Mouse (Mus musculus) heart, postnatal 4 days (tissue): ENCODE measurements at regions not wholly inside any gene's neighbourhood (a gene's known extent, or its start where the extent isn't known, plus 50 kb on each side); places are given as distances from the start of the nearest gene placed in this dataset.

Experiments
- DNase-seq: peaks from one replicate; pipeline ENCODE4 v3.0.0; 2021

- no peak for DNase-seq
Observed at GRCm38 (mm10) chr14:114808621-114809020, 283.4 kb upstream of the Gpc5 start.

DNA sequence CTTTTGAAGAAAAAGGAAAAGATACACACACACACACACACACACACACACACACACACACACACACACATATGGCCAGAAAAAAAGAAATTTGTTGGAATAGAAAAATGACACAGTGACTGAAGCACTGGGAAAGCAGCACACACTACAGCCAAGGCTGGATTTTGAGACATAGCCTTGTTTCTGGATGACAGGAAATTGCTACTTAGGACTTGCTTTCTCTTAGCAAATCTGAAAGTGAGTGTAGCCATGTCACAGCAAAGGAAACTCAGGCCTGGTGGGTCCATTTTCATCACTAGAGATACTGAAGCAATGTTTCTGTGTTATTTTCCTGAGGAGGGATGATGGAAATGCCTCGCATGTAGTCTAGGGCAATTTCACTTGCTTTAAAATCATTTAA, 271.3 kb upstream of the Gpc5 start:
- DNase-seq: no peak

DNA sequence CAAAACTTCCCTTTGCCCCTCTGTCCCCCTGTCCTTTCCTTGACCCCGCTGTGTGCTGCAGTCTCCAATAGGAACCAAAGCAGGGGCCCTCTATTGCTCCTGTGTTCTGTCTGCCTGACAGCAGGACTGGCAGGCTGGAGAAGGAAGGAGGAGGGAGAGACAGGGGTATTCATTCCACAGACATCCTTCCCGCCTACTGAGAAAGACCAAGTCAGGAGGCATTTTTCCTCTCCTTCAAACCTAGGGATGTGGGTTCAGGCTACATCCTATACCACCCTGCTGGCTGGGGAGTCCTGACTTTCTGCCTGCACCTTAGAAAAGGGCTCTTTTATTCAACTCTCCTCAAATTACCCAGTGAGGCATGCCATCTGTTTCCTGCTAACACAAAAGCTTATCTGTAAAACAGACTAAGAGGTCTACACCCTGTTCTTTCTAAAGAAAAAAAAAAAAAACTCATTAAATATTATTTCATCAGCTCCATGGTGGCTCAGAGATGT, 270.9 kb upstream of the Gpc5 start:
- no peak for DNase-seq

DNA sequence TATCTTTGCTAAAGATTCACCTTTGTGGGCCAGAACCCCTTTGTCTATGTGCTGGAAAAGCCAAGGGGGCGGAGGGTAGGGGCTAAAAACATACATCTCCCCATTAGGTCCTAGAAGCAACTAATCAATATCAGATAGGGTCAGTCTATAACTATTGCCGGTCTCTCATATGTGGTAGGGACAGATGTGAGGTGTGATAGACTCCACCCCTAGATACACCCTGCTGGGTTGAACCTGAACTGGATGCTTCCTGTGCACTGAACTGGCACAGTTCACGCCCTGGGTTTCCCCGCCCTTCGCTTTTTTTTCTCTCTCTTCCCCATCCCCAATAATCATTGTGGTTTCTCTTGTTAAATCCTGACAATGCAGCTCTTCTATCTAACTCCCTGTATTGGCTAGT, 270.3 kb upstream of the Gpc5 start:
- DNase-seq: no peak

GRCm38 (mm10) chr14:114826662-114827321, 265.2 kb upstream of the Gpc5 start:
- no peak for DNase-seq

GRCm38 (mm10) chr14:114829310-114829709, 262.7 kb upstream of the Gpc5 start:
- no peak for DNase-seq

DNA sequence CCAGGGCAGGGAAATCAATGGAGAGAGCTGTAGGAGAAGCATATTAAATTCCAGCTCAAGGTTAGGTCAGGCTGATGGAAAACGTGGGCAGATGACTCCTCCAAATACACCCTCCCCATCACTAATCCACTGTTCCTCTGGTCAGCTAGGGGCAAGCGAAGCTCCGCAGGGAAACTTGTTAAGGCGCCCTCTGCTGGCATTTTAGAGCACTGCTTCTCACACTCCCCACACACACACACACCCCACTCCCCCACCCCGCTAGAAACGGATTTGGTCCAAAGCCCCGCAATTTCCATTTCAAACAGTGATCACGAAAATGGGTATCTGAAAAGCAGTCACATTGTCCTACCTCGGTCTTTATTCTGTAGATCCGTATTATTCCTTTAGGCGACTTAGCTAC, 259.0 kb upstream of the Gpc5 start:
- peak; percentile 14 for DNase-seq

- no peak for DNase-seq
Observed at GRCm38 (mm10) chr14:114836723-114837349, 255.2 kb upstream of the Gpc5 start.

GRCm38 (mm10) chr14:114837652-114838276, 254.3 kb upstream of the Gpc5 start:
- DNase-seq: no peak

GRCm38 (mm10) chr14:114839340-114839903, 252.6 kb upstream of the Gpc5 start:
- no peak for DNase-seq

GRCm38 (mm10) chr14:114840766-114841165, 251.2 kb upstream of the Gpc5 start:
- no peak for DNase-seq

GRCm38 (mm10) chr14:114841552-114841951, 250.5 kb upstream of the Gpc5 start:
- DNase-seq: no peak

DNA sequence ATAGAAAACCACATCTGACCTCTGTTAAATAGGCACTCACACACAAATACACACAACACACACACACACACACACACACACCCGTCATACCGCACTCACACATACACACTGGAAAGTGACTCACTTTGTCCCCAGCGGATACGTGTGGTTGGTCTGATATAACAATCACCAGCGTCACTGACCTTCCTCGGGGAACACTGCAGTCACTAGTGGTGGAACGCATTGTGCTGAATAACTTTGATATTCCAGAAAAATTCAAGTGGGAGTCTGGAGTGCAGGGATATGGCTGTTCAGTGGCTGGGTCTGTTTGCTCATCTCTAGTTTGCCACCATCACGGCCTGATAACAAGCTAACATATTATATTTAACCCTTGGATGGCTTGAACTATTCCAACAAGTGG, 249.7 kb upstream of the Gpc5 start:
- no peak for DNase-seq

DNA sequence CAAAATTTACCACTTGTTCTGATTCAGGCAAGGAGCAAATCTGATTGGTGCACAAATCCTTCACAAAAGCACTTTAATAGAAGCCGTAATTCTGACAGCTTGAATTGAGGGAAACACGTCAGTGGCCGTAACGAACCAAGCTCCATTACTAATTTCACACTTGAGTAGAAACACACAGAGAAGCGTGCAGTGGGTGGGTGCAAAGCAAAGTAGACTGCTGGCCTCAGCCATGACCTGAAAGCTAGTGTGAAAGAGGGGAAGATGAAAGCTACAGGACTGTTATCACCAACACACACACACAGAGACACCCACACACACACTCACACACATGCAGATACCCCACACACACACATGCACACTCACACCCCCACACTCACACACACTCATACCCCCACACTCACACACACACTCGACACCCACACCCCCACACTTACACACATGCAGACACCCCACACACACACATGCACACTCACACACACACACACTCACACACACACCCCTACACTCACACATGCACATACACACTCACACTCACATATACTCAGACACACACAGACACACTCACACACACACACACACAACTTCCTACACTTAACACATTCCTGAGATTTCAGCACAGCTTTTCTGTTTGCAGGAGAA, 248.8 kb upstream of the Gpc5 start:
- no peak for DNase-seq

GRCm38 (mm10) chr14:114854324-114855054, 237.5 kb upstream of the Gpc5 start:
- no peak for DNase-seq

DNA sequence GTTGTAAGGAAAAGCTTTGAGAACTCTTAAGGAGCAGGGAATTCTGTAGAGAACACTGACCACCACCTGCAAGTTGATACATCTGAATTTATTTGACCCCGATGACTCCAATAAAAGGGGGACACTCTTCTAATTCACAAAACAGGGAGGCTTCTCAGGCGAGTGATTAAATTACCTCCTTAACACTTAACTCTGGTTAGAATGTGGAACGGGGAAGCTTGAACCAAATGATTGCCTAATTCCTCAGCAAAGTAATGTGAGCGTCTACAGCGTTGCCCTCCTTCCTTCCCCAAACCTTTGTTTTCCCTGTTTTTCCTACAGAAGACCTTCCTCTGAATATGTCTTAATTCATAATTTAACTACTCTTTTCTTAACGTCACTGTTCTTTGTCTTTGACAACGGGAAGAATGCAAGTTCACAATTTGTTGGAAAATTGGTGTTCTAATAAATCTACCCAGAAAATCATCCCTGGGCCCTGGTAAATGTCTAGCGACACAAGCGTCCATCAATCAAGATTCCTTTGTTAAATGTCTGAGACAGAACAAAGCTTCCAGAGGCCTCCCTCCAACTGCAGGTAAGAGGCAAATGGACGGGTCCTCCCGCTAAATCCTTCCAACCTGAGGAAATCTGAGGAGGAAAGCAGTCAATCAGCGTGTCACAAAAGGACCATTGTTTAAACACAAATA, 236.8 kb upstream of the Gpc5 start:
- DNase-seq: no peak

- no peak for DNase-seq
Observed at GRCm38 (mm10) chr14:114855746-114856145, 236.3 kb upstream of the Gpc5 start.

DNA sequence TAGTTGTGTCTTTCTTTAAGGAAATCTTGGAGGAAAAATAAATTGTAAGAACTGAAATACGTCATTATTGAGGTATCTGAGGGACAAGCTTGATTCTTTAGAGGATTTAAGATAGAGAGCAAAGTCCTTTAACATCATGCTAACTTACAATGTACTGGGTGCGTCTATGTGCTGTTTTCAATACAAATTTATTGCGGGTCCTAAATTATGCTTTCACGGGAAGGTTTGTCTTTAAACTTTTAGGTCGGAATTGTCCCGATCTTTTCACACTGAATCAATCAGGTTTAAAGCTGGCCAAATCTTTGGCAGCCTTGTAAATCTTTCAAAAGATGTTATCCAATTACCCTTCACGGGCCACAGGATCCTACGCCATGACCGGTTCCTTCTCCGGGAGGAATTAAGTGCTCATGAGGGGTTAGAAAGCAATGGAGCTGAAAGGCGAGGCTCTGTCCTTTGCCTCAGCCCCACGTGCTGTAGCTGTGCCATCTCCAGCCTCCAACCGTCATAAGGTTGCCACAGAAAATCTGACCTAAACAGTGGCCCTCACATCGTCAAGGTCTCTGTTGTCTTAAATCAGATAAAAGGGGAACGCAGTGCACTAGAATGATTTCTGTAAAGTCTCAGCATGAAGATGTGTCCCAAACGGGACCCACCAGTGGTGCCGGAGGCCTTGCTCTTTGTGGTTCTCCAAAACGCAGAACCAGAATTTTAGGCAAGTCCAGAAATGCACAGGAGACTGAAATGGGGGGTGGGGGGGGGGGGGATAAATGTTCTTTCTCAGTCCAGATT, 235.6 kb upstream of the Gpc5 start:
- no peak for DNase-seq

DNA sequence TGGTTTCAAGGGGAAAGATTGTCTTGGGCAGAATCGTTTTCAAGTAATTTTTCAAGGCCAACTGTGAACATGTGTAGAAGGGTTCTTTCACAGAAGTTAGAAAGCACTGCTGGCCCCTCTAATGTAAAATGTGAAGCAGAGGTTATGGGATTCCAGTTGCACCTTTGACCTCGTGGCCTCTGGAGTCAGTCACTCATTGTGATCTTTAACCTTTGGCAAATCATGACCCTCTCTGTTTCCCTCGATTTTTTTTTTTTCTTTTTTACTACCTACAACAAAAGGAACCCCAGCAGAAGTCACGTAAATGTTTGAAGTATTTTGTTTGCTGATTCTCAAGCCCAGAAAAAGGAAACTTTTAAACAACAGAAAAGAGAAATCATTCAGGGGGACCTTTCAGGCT, 234.8 kb upstream of the Gpc5 start:
- DNase-seq: no peak

DNA sequence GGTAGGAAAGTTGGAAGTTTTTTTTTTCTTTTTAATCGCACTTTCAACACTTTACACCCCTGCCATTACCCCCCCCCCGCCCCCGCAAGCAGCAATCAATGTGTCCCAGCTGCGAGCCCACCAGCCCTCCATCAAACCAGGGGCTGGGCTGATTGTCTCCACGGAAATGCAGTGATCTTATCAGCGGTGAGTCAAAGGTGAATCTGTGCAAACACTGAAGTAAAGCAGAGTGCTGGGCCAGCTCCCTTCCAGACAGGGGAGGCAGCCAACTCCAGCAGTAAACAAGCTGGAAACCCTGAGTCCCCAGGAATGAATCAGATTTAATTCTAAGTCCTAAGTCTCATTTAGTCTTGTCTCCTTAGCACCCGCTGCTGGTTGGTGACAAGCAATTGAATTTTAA, 234.3 kb upstream of the Gpc5 start:
- DNase-seq: no peak

DNA sequence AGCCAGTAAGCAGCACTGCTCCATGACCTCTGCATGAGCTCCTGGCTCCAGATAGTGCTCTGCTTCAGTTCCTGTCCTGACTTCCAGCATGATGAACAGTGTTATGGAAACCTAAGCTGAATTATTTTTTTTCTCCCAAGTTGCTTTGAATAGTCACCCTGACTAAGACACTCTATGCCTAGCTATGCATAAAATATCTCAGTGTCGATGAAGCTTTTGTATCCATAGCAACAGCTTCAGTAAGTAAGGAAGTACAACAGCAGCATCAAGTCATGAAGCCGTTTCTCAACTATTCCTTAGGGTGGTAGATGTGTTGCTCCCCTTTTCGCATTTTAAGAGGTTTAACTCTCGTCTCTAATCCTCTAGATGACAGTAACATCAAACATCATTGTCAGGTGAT, 228.4 kb upstream of the Gpc5 start:
- no peak for DNase-seq
